Mouse (Mus musculus): Measurements from ENCODE around the gene Hcn3. TPM values are rescaled to one million over a fixed set of nuclear protein-coding genes. Genes with fewer than 3 reads are reported as not detected.
"Not testable (repeated sequence)": the region's sequence is repeated elsewhere in the genome, so short reads cannot be mapped to it uniquely, and the experiment has no call there.

Gene Hcn3
- polyA plus RNA-seq, 1 experiment from 2014 or later, result 3.6 TPM

GRCm38 (mm10) chr3:89177242-89178106 lies 17.5 kb upstream of the Hcn3 start, which contains the start of gene Scamp3:
TSS of gene Scamp3 (plus strand) at chr3:89177473.
- Histone ChIP-seq H3K4me3 (peak within 1 kb of the TSS; percentile 76), H3K4me2 (peak within 1 kb of the TSS; percentile 83), H3K27ac (peak within 1 kb of the TSS; percentile 84), H3K9ac (peak within 1 kb of the TSS; percentile 91), H3K4me1 (peaks cover 21% of the 10 kb centered on the region), H3K36me3 (peaks cover 78% of the 10 kb centered on the region), H3K27me3 (no peaks in the 10 kb centered on the region), H3K9me3 (no peaks in the 10 kb centered on the region)
- under 1% methylated on average over 43 of the region's 43 CpGs for WGBS
- ATAC-seq (ENCODE audit: insufficient number of reproducible peaks, insufficient read depth, low FRiP score, low TSS enrichment, low read depth), result peak; percentile 92

GRCm38 (mm10) chr3:89176421-89176820 lies 16.4 kb upstream of the Hcn3 start:
- no peak overlapping the region for H3K9ac ChIP-seq
- peaks cover 20% of the 10 kb centered on the region for H3K4me1 ChIP-seq
- H3K9me3 ChIP-seq, result no peaks in the 10 kb centered on the region
- H3K27me3 ChIP-seq, result no peaks in the 10 kb centered on the region
- peaks cover 77% of the 10 kb centered on the region for H3K36me3 ChIP-seq
- H3K27ac ChIP-seq, result 0 out of 2 replicates have a peak overlapping the region, but pooled peaks have one; percentile 28
- no peak overlapping the region; the same call in 1 of the 2 replicates for H3K4me2 ChIP-seq
- 80% methylated on average over 7 of the region's 7 CpGs for WGBS
- no peak for ATAC-seq (ENCODE audit: insufficient number of reproducible peaks, insufficient read depth, low FRiP score, low TSS enrichment, low read depth)
- no peak overlapping the region for H3K4me3 ChIP-seq

- H3K4me2 ChIP-seq, result no peak overlapping the region
- H3K9ac ChIP-seq, result no peak overlapping the region
- H3K27ac ChIP-seq, result no peak overlapping the region
- peaks cover 20% of the 10 kb centered on the region for H3K4me1 ChIP-seq
- H3K27me3 ChIP-seq, result no peaks in the 10 kb centered on the region
- WGBS, result 95% methylated on average over 10 of the region's 10 CpGs
- no peak for ATAC-seq (ENCODE audit: insufficient number of reproducible peaks, insufficient read depth, low FRiP score, low TSS enrichment, low read depth)
- H3K4me3 ChIP-seq, result no peak overlapping the region
- H3K9me3 ChIP-seq, result no peaks in the 10 kb centered on the region
- H3K36me3 ChIP-seq, result peaks cover 77% of the 10 kb centered on the region
These were observed 15.5 kb upstream of the Hcn3 start for GRCm38 (mm10) chr3:89175544-89175943.

GRCm38 (mm10) chr3:89174844-89175243 lies 14.8 kb upstream of the Hcn3 start:
- Histone ChIP-seq H3K27ac (no peak overlapping the region), H3K9ac (0 out of 2 replicates have a peak overlapping the region, but pooled peaks have one; percentile 6), H3K9me3 (no peaks in the 10 kb centered on the region), H3K36me3 (peaks cover 77% of the 10 kb centered on the region), H3K4me3 (no peak overlapping the region), H3K27me3 (no peaks in the 10 kb centered on the region), H3K4me1 (peaks cover 20% of the 10 kb centered on the region), H3K4me2 (no peak overlapping the region)
- ATAC-seq (ENCODE audit: insufficient number of reproducible peaks, insufficient read depth, low FRiP score, low TSS enrichment, low read depth), result no peak
- WGBS, result 92% methylated on average over 11 of the region's 11 CpGs

GRCm38 (mm10) chr3:89166945-89167344 lies 6.9 kb upstream of the Hcn3 start:
- ATAC-seq (ENCODE audit: insufficient number of reproducible peaks, insufficient read depth, low FRiP score, low TSS enrichment, low read depth), result no peak
- Histone ChIP-seq H3K27ac (no peak overlapping the region), H3K36me3 (peaks cover 53% of the 10 kb centered on the region), H3K9ac (no peak overlapping the region), H3K27me3 (no peaks in the 10 kb centered on the region), H3K4me3 (no peak overlapping the region), H3K4me1 (peaks cover 16% of the 10 kb centered on the region), H3K9me3 (no peaks in the 10 kb centered on the region), H3K4me2 (no peak overlapping the region)
- 92% methylated on average over 19 of the region's 19 CpGs for WGBS

- H3K36me3 ChIP-seq, result peaks cover 38% of the 10 kb centered on the region
- 10% methylated on average over 12 of the region's 12 CpGs for WGBS
- H3K4me3 ChIP-seq, result peak overlapping the region; percentile 86
- H3K27me3 ChIP-seq, result no peaks in the 10 kb centered on the region
- H3K4me1 ChIP-seq, result peaks cover 16% of the 10 kb centered on the region
- peak overlapping the region; percentile 81 for H3K4me2 ChIP-seq
- ATAC-seq (ENCODE audit: insufficient number of reproducible peaks, insufficient read depth, low FRiP score, low TSS enrichment, low read depth), result no peak
- H3K9me3 ChIP-seq, result no peaks in the 10 kb centered on the region
- peak overlapping the region; percentile 98 for H3K9ac ChIP-seq
- H3K27ac ChIP-seq, result peak overlapping the region; percentile 98
These were observed 5.4 kb upstream of the Hcn3 start for GRCm38 (mm10) chr3:89165268-89165870.

GRCm38 (mm10) chr3:89164506-89165267 lies 4.7 kb upstream of the Hcn3 start, which contains the start of gene Clk2:
TSS of gene Clk2 (plus strand) at chr3:89164795.
- H3K4me2 ChIP-seq, result peak within 1 kb of the TSS; percentile 81
- H3K27me3 ChIP-seq, result peaks cover 3% of the 10 kb centered on the region; the same call in 1 of the 2 replicates
- no peaks in the 10 kb centered on the region for H3K9me3 ChIP-seq
- peaks cover 18% of the 10 kb centered on the region for H3K4me1 ChIP-seq
- peak within 1 kb of the TSS; percentile 98 for H3K27ac ChIP-seq
- H3K36me3 ChIP-seq, result peaks cover 32% of the 10 kb centered on the region
- peak within 1 kb of the TSS; percentile 98 for H3K9ac ChIP-seq
- peak; percentile 93 for ATAC-seq (ENCODE audit: insufficient number of reproducible peaks, insufficient read depth, low FRiP score, low TSS enrichment, low read depth)
- under 1% methylated on average over 78 of the region's 79 CpGs for WGBS
- peak within 1 kb of the TSS; percentile 86 for H3K4me3 ChIP-seq

- peaks cover 22% of the 10 kb centered on the region for H3K36me3 ChIP-seq
- peak overlapping the region; percentile 81 for H3K4me2 ChIP-seq
- H3K27ac ChIP-seq, result peak overlapping the region; percentile 98; the same call in 1 of the 2 replicates
- peak overlapping the region; percentile 86 for H3K4me3 ChIP-seq
- peak overlapping the region; percentile 98 for H3K9ac ChIP-seq
- WGBS, result 77% methylated on average over 5 of the region's 5 CpGs
- H3K27me3 ChIP-seq, result peaks cover 12% of the 10 kb centered on the region
- no peak for ATAC-seq (ENCODE audit: insufficient number of reproducible peaks, insufficient read depth, low FRiP score, low TSS enrichment, low read depth)
- H3K9me3 ChIP-seq, result no peaks in the 10 kb centered on the region
- H3K4me1 ChIP-seq, result peaks cover 28% of the 10 kb centered on the region
These were observed 3.7 kb upstream of the Hcn3 start for GRCm38 (mm10) chr3:89163643-89164245.

GRCm38 (mm10) chr3:89163123-89163522 lies 3.1 kb upstream of the Hcn3 start:
- peaks cover 18% of the 10 kb centered on the region for H3K27me3 ChIP-seq
- no peaks in the 10 kb centered on the region for H3K9me3 ChIP-seq
- H3K4me3 ChIP-seq, result no peak overlapping the region
- H3K9ac ChIP-seq, result no peak overlapping the region
- 76% methylated on average over 1 of the region's 1 CpGs for WGBS
- H3K4me1 ChIP-seq, result peaks cover 32% of the 10 kb centered on the region
- ATAC-seq (ENCODE audit: insufficient number of reproducible peaks, insufficient read depth, low FRiP score, low TSS enrichment, low read depth), result no peak
- no peak overlapping the region for H3K27ac ChIP-seq
- peaks cover 16% of the 10 kb centered on the region for H3K36me3 ChIP-seq
- no peak overlapping the region for H3K4me2 ChIP-seq

GRCm38 (mm10) chr3:89161786-89162185 lies 1.8 kb upstream of the Hcn3 start:
- H3K9me3 ChIP-seq, result no peaks in the 10 kb centered on the region
- no peak overlapping the region for H3K4me2 ChIP-seq
- no peak overlapping the region for H3K27ac ChIP-seq
- H3K36me3 ChIP-seq, result peaks cover 3% of the 10 kb centered on the region; the same call in 1 of the 2 replicates
- H3K9ac ChIP-seq, result no peak overlapping the region
- H3K27me3 ChIP-seq, result peaks cover 24% of the 10 kb centered on the region
- no peak for ATAC-seq (ENCODE audit: insufficient number of reproducible peaks, insufficient read depth, low FRiP score, low TSS enrichment, low read depth)
- H3K4me3 ChIP-seq, result no peak overlapping the region
- WGBS, result 78% methylated on average over 4 of the region's 4 CpGs
- peaks cover 35% of the 10 kb centered on the region for H3K4me1 ChIP-seq

GRCm38 (mm10) chr3:89161207-89161606 lies 1.2 kb upstream of the Hcn3 start:
- H3K27ac ChIP-seq; H3K4me2 ChIP-seq; ATAC-seq (ENCODE audit: insufficient number of reproducible peaks, insufficient read depth, low FRiP score, low TSS enrichment, low read depth); H3K9ac ChIP-seq; H3K9me3 ChIP-seq; H3K4me3 ChIP-seq; H3K36me3 ChIP-seq: not testable (repeated sequence)
- peaks cover 31% of the 10 kb centered on the region for H3K4me1 ChIP-seq
- peaks cover 24% of the 10 kb centered on the region for H3K27me3 ChIP-seq

Data from embryonic facial prominence, embryonic 13.5 days (tissue).